Mouse (Mus musculus): Measurements from ENCODE around the gene Rhebl1. TPM values are rescaled to one million over a fixed set of nuclear protein-coding genes. Genes with fewer than 3 reads are reported as not detected.
A peak's percentile ranks its signal among the peaks of the same experiment; 100 is the strongest.

The Rhebl1 gene
- total and polyA plus RNA-seq, 3 experiments: 10.1 to 16.6 TPM; not detected in 1

GRCm38 (mm10) chr15:98917538-98918498 is 23.5 kb upstream of the Rhebl1 start, which contains the start of gene Lmbr1l (continued):
- TF ChIP-seq ZKSCAN1 (IDR thresholded peaks at IDR 0.05; ENCODE audit: low read depth, low read length) (no peak), TAL1 (IDR thresholded peaks at IDR 0.05; ENCODE audit: low read length) (no peak), MYB (IDR thresholded peaks at IDR 0.05; ENCODE audit: low read depth, low read length) (peak; percentile 65), MAFK (IDR thresholded peaks at IDR 0.05; ENCODE audit: borderline replicate concordance, low read depth, low read length) (no peak), ZNF384 (IDR thresholded peaks at IDR 0.05; ENCODE audit: low read depth, low read length) (no peak), HCFC1 (IDR thresholded peaks at IDR 0.05; ENCODE audit: low read depth, low read length) (peak; percentile 87), MAX (IDR thresholded peaks at IDR 0.05; ENCODE audit: low read length) (peak; percentile 78), BHLHE40 (IDR thresholded peaks at IDR 0.05; ENCODE audit: borderline replicate concordance, low read depth, low read length) (peak; percentile 91), JUND (IDR thresholded peaks at IDR 0.05; ENCODE audit: low read depth, low read length) (no peak), MXI1 (IDR thresholded peaks at IDR 0.05; ENCODE audit: low read depth, low read length) (peak; percentile 94), KAT2A (conservative IDR thresholded peaks at IDR 0.05; ENCODE audit: low read depth, low read length) (no peak; the same call in 1 of the 2 replicates), USF1 (IDR thresholded peaks at IDR 0.05; ENCODE audit: low read depth, low read length) (0 out of 2 replicates have a peak, but pooled peaks have one; percentile 8)

- H3K27ac ChIP-seq (ENCODE audit: control insufficient read depth, low read depth, low read length): no peak overlapping the region
- no peaks in the 10 kb centered on the region for H3K27me3 ChIP-seq (ENCODE audit: control insufficient read depth in 1 of 2, insufficient read depth in 2 of 2, low read length in 2 of 2)
- H3K9ac ChIP-seq (ENCODE audit: control insufficient read depth, low read depth, low read length, poor library complexity, severe bottlenecking): peak overlapping the region; percentile 66
- peaks cover 0 to 8% of the 10 kb centered on the region in 2 experiments; a peak in 2 of 4 replicates for H3K36me3 ChIP-seq (ENCODE audit: control insufficient read depth in 1 of 2, insufficient read depth in 2 of 2, low read length in 2 of 2)
- H3K9me3 ChIP-seq (replicated peaks; ENCODE audit: insufficient read depth, low read length): no peaks in the 10 kb centered on the region
- peaks cover 6 to 7% of the 10 kb centered on the region in 2 experiments; a peak in 3 of 4 replicates for H3K4me1 ChIP-seq (ENCODE audit: control insufficient read depth in 1 of 2, insufficient read depth in 2 of 2, low read length in 2 of 2)
- TF ChIP-seq RAD21 (IDR thresholded peaks at IDR 0.05; ENCODE audit: low read depth, low read length) (no peak), MAX (IDR thresholded peaks at IDR 0.05; ENCODE audit: low read length) (peak; percentile 13; the same call in 1 of the 2 replicates)
- H3K4me3 ChIP-seq (ENCODE audit: control insufficient read depth in 1 of 2, insufficient read depth in 1 of 2, low read depth in 2 of 2, low read length in 2 of 2): peak overlapping the region; percentile 68 to 76
- H3K79me2 ChIP-seq (ENCODE audit: control insufficient read depth, insufficient read depth, low read length, poor library complexity): peaks cover 2% of the 10 kb centered on the region; the same call in 1 of the 2 replicates
- peak; percentile 65 for DNase-seq (ENCODE audit: low read depth, low spot score)
Measured at GRCm38 (mm10) chr15:98917091-98917490, 22.8 kb upstream of the Rhebl1 start.

GRCm38 (mm10) chr15:98916016-98916415 is 21.7 kb upstream of the Rhebl1 start:
- H3K9ac ChIP-seq (ENCODE audit: control insufficient read depth, low read depth, low read length, poor library complexity, severe bottlenecking): no peak overlapping the region
- H3K79me2 ChIP-seq (ENCODE audit: control insufficient read depth, insufficient read depth, low read length, poor library complexity): peaks cover 2% of the 10 kb centered on the region; the same call in 1 of the 2 replicates
- H3K4me1 ChIP-seq (ENCODE audit: control insufficient read depth in 1 of 2, insufficient read depth in 2 of 2, low read length in 2 of 2): peaks cover 6 to 7% of the 10 kb centered on the region in 2 experiments; a peak in 3 of 4 replicates
- no peaks in the 10 kb centered on the region for H3K27me3 ChIP-seq (ENCODE audit: control insufficient read depth in 1 of 2, insufficient read depth in 2 of 2, low read length in 2 of 2)
- no peak overlapping the region for H3K4me3 ChIP-seq (ENCODE audit: control insufficient read depth in 1 of 2, insufficient read depth in 1 of 2, low read depth in 2 of 2, low read length in 2 of 2)
- H3K27ac ChIP-seq (ENCODE audit: control insufficient read depth, low read depth, low read length): no peak overlapping the region
- H3K36me3 ChIP-seq (ENCODE audit: control insufficient read depth in 1 of 2, insufficient read depth in 2 of 2, low read length in 2 of 2): peaks cover 0 to 8% of the 10 kb centered on the region in 2 experiments; a peak in 2 of 4 replicates
- H3K9me3 ChIP-seq (replicated peaks; ENCODE audit: insufficient read depth, low read length): no peaks in the 10 kb centered on the region
- TF ChIP-seq MAX (IDR thresholded peaks at IDR 0.05; ENCODE audit: low read length): no peak
- no peak for DNase-seq (ENCODE audit: low read depth, low spot score)
